Mouse (Mus musculus) liver, adult 2 months (tissue): Measurements from ENCODE around the gene Marcksl1. TPM values are rescaled to one million over a fixed set of nuclear protein-coding genes. Genes with fewer than 3 reads are reported as not detected.

ENCODE experiments used
- DNase-seq: peaks from one replicate; pipeline ENCODE4 v3.0.0-alpha.2; 2011; ENCODE audit warnings: low read depth, low spot score; ENCODE audit errors: extremely low read depth
- H3K27ac ChIP-seq: fragments of 200-500 bp; replicated peaks from 2 replicates; pipeline ENCODE4 v1.5.1; 2012; ENCODE audit warnings: low read depth, mild to moderate bottlenecking, control low read depth, inconsistent platforms, low read length; ENCODE audit not compliant: insufficient read depth
- H3K27me3 ChIP-seq: fragments of 200-500 bp; 2 replicates; pipeline ENCODE4 v1.6.1; 2012; ENCODE audit warnings: mild to moderate bottlenecking, moderate library complexity, low read length, inconsistent platforms; ENCODE audit not compliant: control insufficient read depth, insufficient read depth
- H3K36me3 ChIP-seq: fragments of 200-500 bp; 2 replicates; pipeline ENCODE4 v1.6.1; 2012; ENCODE audit warnings: low read length, inconsistent platforms; ENCODE audit not compliant: control insufficient read depth, insufficient read depth
- H3K4me1 ChIP-seq: fragments of 200-500 bp; 2 replicates; pipeline ENCODE4 v1.6.1; 2011; ENCODE audit warnings: low read length; ENCODE audit not compliant: control insufficient read depth, insufficient read depth
- H3K4me3 ChIP-seq: fragments of 200-500 bp; 2 replicates; pipeline ENCODE4 v1.5.1; 2011; ENCODE audit warnings: low read depth, mild to moderate bottlenecking, control low read depth, low read length, moderate library complexity; ENCODE audit not compliant: insufficient read depth
- H3K79me2 ChIP-seq: fragments of 200-500 bp; 2 replicates; pipeline ENCODE4 v1.6.1; 2012; ENCODE audit warnings: inconsistent platforms, mild to moderate bottlenecking, low read length, moderate library complexity; ENCODE audit not compliant: control insufficient read depth, insufficient read depth
- H3K9ac ChIP-seq: fragments of 200-500 bp; 2 replicates; pipeline ENCODE4 v1.6.1; 2012; ENCODE audit warnings: low read depth, mild to moderate bottlenecking, control low read depth, inconsistent platforms, low read length
- CTCF ChIP-seq: fragments of 200-500 bp; IDR thresholded peaks from 2 replicates; pipeline ENCODE4 v1.5.1; 2011; ENCODE audit warnings: low read depth, low read length, control low read depth
- POLR2A ChIP-seq: fragments of 200-500 bp; IDR thresholded peaks from 2 replicates; pipeline ENCODE4 v1.6.1; 2011; ENCODE audit warnings: low read length, control low read depth; ENCODE audit not compliant: insufficient read depth; ENCODE audit errors: extremely low read depth
- WGBS: fragments of 180-500 bp; shearing (Covaris S2); methylation state at CpG from one replicate; pipeline ENCODE4 v1.1.7; 2018; 5-methylcytosine and 5-hydroxymethylcytosine counted together
- polyA plus RNA-seq: library from polyadenylated mRNA; depleted of rRNA; stranded (reverse); fragments of >200 nt; gene quantifications from 2 replicates; pipeline ENCODE4 v1.2.3, GENCODE M21; 2012
- total RNA-seq: library from RNA; depleted of rRNA; stranded (reverse); fragments of >200 nt; gene quantifications from 2 replicates; pipeline ENCODE4 v1.2.3, GENCODE M21; 2014

Marcksl1 gene
- total and polyA plus RNA-seq, 2 experiments: 5.3 to 11.1 TPM

GRCm38 (mm10) chr4:129500017-129500416 is 13.4 kb upstream of the Marcksl1 start:
- WGBS: 78% methylated on average over 8 of the region's 8 CpGs
- Histone ChIP-seq H3K36me3 (no peaks in the 10 kb centered on the region), H3K27ac (peak overlapping the region; percentile 79), H3K79me2 (no peaks in the 10 kb centered on the region), H3K4me3 (no peak overlapping the region; the same call in 1 of the 2 replicates), H3K4me1 (peaks cover 2% of the 10 kb centered on the region; the same call in 1 of the 2 replicates), H3K9ac (peak overlapping the region; percentile 83; the same call in 1 of the 2 replicates), H3K27me3 (no peaks in the 10 kb centered on the region)
- TF ChIP-seq CTCF (no peak), POLR2A (no peak)
- no peak for DNase-seq

GRCm38 (mm10) chr4:129500607-129501566 is 12.5 kb upstream of the Marcksl1 start:
- no peaks in the 10 kb centered on the region for H3K36me3 ChIP-seq
- peak; percentile 74 for DNase-seq

GRCm38 (mm10) chr4:129502327-129502888 is 11.0 kb upstream of the Marcksl1 start:
- no peaks in the 10 kb centered on the region; the same call in 1 of the 2 replicates for H3K4me1 ChIP-seq
- DNase-seq: no peak
- no peaks in the 10 kb centered on the region for H3K36me3 ChIP-seq
- 64% methylated on average over 9 of the region's 9 CpGs for WGBS
- no peak overlapping the region for H3K4me3 ChIP-seq
- H3K27ac ChIP-seq: no peak overlapping the region
- TF ChIP-seq CTCF (no peak), POLR2A (no peak)
- H3K27me3 ChIP-seq: no peaks in the 10 kb centered on the region
- no peaks in the 10 kb centered on the region for H3K79me2 ChIP-seq
- H3K9ac ChIP-seq: no peak overlapping the region

More at GRCm38 (mm10) chr4:129500607-129501566, 12.5 kb upstream of the Marcksl1 start:
- TF ChIP-seq CTCF (no peak), POLR2A (peak; percentile 73; the same call in 1 of the 2 replicates)
- H3K27ac ChIP-seq: peak overlapping the region; percentile 79
- H3K79me2 ChIP-seq: no peaks in the 10 kb centered on the region
- H3K27me3 ChIP-seq: no peaks in the 10 kb centered on the region
- H3K4me1 ChIP-seq: peaks cover 2% of the 10 kb centered on the region; the same call in 1 of the 2 replicates
- peak overlapping the region; percentile 83 for H3K9ac ChIP-seq
- 2% methylated on average over 43 of the region's 49 CpGs for WGBS
- peak overlapping the region; percentile 72 for H3K4me3 ChIP-seq

- Histone ChIP-seq H3K79me2 (no peaks in the 10 kb centered on the region), H3K9ac (no peak overlapping the region), H3K4me3 (no peak overlapping the region), H3K4me1 (no peaks in the 10 kb centered on the region; the same call in 1 of the 2 replicates), H3K27ac (no peak overlapping the region; the same call in 1 of the 2 replicates), H3K27me3 (no peaks in the 10 kb centered on the region), H3K36me3 (no peaks in the 10 kb centered on the region)
- TF ChIP-seq CTCF (no peak), POLR2A (no peak)
- DNase-seq: peak; percentile 18
- WGBS: 60% methylated on average over 11 of the region's 11 CpGs
These were observed 10.4 kb upstream of the Marcksl1 start for GRCm38 (mm10) chr4:129502901-129503444.

- DNase-seq: no peak
- no peaks in the 10 kb centered on the region; the same call in 1 of the 2 replicates for H3K4me1 ChIP-seq
- WGBS: 96% methylated on average over 3 of the region's 3 CpGs
These were observed 7.9 kb upstream of the Marcksl1 start for GRCm38 (mm10) chr4:129505511-129505910.

More at GRCm38 (mm10) chr4:129505511-129505910, 7.9 kb upstream of the Marcksl1 start:
- H3K27ac ChIP-seq: no peak overlapping the region
- H3K27me3 ChIP-seq: no peaks in the 10 kb centered on the region
- TF ChIP-seq POLR2A (no peak), CTCF (no peak)
- H3K36me3 ChIP-seq: no peaks in the 10 kb centered on the region
- no peak overlapping the region for H3K9ac ChIP-seq
- no peak overlapping the region for H3K4me3 ChIP-seq
- no peaks in the 10 kb centered on the region for H3K79me2 ChIP-seq
